Mouse (Mus musculus): ENCODE data around the gene Vmn1r16. TPM values are rescaled to one million over a fixed set of nuclear protein-coding genes. Genes with fewer than 3 reads are reported as not detected.

The Vmn1r16 gene
- not detected for polyA plus RNA-seq (2014; fragmentation: Illumina TruSeq; extraction: RNeasy Lipid Tissue Mini Kit (QIAGEN cat#74804); ENCODE audit: insufficient read depth, low read depth, low replicate concordance)

DNA sequence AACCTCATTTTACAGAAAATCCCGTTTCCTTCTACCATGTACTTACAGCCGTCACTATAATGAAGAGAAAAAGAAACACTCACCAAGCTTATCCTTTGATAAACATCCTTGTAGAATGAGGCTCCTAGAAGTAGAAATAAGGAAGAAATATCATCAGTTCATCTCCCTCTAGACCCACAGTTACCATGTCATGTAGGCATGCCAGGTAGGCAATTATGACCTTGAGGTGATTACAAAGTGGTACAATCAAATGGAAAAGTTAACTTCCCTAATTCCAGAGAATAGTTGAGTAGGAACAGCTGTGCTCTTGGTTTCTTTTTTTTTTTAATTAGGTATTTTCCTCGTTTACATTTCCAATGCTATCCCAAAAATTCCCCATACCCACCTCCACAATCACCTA lies at the start of gene Vmn1r16:
Gene Vmn1r16 (minus strand): TSS at position 101 of the 400 bp plus-strand sequence.

GRCm38 (mm10) chr6:57363627-57364026 lies 34.3 kb upstream of the Vmn1r16 start, which contains the start of gene Vmn1r17:
Gene Vmn1r17 (minus strand): TSS chr6:57363727.

Other genes starting within 250 kb of the Vmn1r16 start
- not detected for gene Vmn1r10, start 220.0 kb downstream of the Vmn1r16 start, polyA plus RNA-seq (2014; fragmentation: Illumina TruSeq; extraction: RNeasy Lipid Tissue Mini Kit (QIAGEN cat#74804); ENCODE audit: insufficient read depth, low read depth, low replicate concordance)
- not detected for gene Vmn1r11, start 196.0 kb downstream of the Vmn1r16 start, polyA plus RNA-seq (2014; fragmentation: Illumina TruSeq; extraction: RNeasy Lipid Tissue Mini Kit (QIAGEN cat#74804); ENCODE audit: insufficient read depth, low read depth, low replicate concordance)
- gene Vmn1r12, start 172.6 kb downstream of the Vmn1r16 start, polyA plus RNA-seq (2014; fragmentation: Illumina TruSeq; extraction: RNeasy Lipid Tissue Mini Kit (QIAGEN cat#74804); ENCODE audit: insufficient read depth, low read depth, low replicate concordance) = not detected
- gene Vmn1r13, start 126.2 kb downstream of the Vmn1r16 start, polyA plus RNA-seq (2014; fragmentation: Illumina TruSeq; extraction: RNeasy Lipid Tissue Mini Kit (QIAGEN cat#74804); ENCODE audit: insufficient read depth, low read depth, low replicate concordance) = not detected
- gene Vmn1r14, start 97.8 kb downstream of the Vmn1r16 start, polyA plus RNA-seq (2014; fragmentation: Illumina TruSeq; extraction: RNeasy Lipid Tissue Mini Kit (QIAGEN cat#74804); ENCODE audit: insufficient read depth, low read depth, low replicate concordance) = not detected
- gene Vmn1r15, start 71.5 kb downstream of the Vmn1r16 start, polyA plus RNA-seq (2014; fragmentation: Illumina TruSeq; extraction: RNeasy Lipid Tissue Mini Kit (QIAGEN cat#74804); ENCODE audit: insufficient read depth, low read depth, low replicate concordance) = not detected
- not detected for gene Vmn1r17, start 34.2 kb upstream of the Vmn1r16 start, polyA plus RNA-seq (2014; fragmentation: Illumina TruSeq; extraction: RNeasy Lipid Tissue Mini Kit (QIAGEN cat#74804); ENCODE audit: insufficient read depth, low read depth, low replicate concordance)
- not detected for gene Vmn1r18, start 66.3 kb upstream of the Vmn1r16 start, polyA plus RNA-seq (2014; fragmentation: Illumina TruSeq; extraction: RNeasy Lipid Tissue Mini Kit (QIAGEN cat#74804); ENCODE audit: insufficient read depth, low read depth, low replicate concordance)
- not detected for gene Vmn1r19, start 74.3 kb upstream of the Vmn1r16 start, polyA plus RNA-seq (2014; fragmentation: Illumina TruSeq; extraction: RNeasy Lipid Tissue Mini Kit (QIAGEN cat#74804); ENCODE audit: insufficient read depth, low read depth, low replicate concordance)
- gene Vmn1r20, start 99.4 kb upstream of the Vmn1r16 start, polyA plus RNA-seq (2014; fragmentation: Illumina TruSeq; extraction: RNeasy Lipid Tissue Mini Kit (QIAGEN cat#74804); ENCODE audit: insufficient read depth, low read depth, low replicate concordance) = not detected
- gene Ppm1k, start 206.0 kb upstream of the Vmn1r16 start, polyA plus RNA-seq (2014; fragmentation: Illumina TruSeq; extraction: RNeasy Lipid Tissue Mini Kit (QIAGEN cat#74804); ENCODE audit: insufficient read depth, low read depth, low replicate concordance) = 4.7 TPM